Mouse (Mus musculus) heart, embryonic 12.5 days (tissue): ENCODE data around the gene Iqck. TPM values are rescaled to one million over a fixed set of nuclear protein-coding genes. Genes with fewer than 3 reads are reported as not detected.
A peak's percentile ranks its signal among the peaks of the same experiment; 100 is the strongest.

Experiments used
- ATAC-seq: fragments of 200-750 bp; cut with Nextera tagmentation; 2 replicates; pipeline ENCODE4 v1.8.0; 2017; ENCODE audit warnings: moderate TSS enrichment, moderate library complexity; ENCODE audit not compliant: insufficient number of reproducible peaks, low FRiP score
- H3K27ac ChIP-seq: fragments of 300-500 bp; sonication (generic); 2 replicates; pipeline ENCODE4 v1.5.1; 2016; ENCODE audit warnings: mild to moderate bottlenecking, moderate library complexity; ENCODE audit not compliant: poor library complexity, severe bottlenecking
- H3K27me3 ChIP-seq: fragments of 300-500 bp; sonication (generic); replicated peaks from 2 replicates; pipeline ENCODE4 v1.6.1; 2016; ENCODE audit warnings: mild to moderate bottlenecking, moderate library complexity
- H3K36me3 ChIP-seq: fragments of 300-500 bp; sonication (generic); 2 replicates; pipeline ENCODE4 v1.6.1; 2016; ENCODE audit warnings: mild to moderate bottlenecking, moderate library complexity
- H3K4me1 ChIP-seq: fragments of 300-500 bp; sonication (generic); replicated peaks from 2 replicates; pipeline ENCODE4 v1.6.1; 2016; ENCODE audit warnings: mild to moderate bottlenecking
- H3K4me2 ChIP-seq: fragments of 300-500 bp; sonication (generic); 2 replicates; pipeline ENCODE4 v1.6.1; 2016; ENCODE audit warnings: mild to moderate bottlenecking, moderate library complexity
- H3K4me3 ChIP-seq: fragments of 300-500 bp; sonication (generic); 2 replicates; pipeline ENCODE4 v1.5.1; 2016; ENCODE audit warnings: mild to moderate bottlenecking
- H3K9ac ChIP-seq: fragments of 300-500 bp; sonication (generic); 2 replicates; pipeline ENCODE4 v1.6.1; 2016; ENCODE audit warnings: mild to moderate bottlenecking, moderate library complexity
- H3K9me3 ChIP-seq: fragments of 300-500 bp; sonication (generic); replicated peaks from 2 replicates; pipeline ENCODE4 v1.6.1; 2016; ENCODE audit warnings: mild to moderate bottlenecking, moderate library complexity
- WGBS: fragments of 180-500 bp; shearing (Covaris S2); methylation state at CpG from one replicate; pipeline ENCODE4 v1.1.7; 2016; 5-methylcytosine and 5-hydroxymethylcytosine counted together
- polyA plus RNA-seq: library from polyadenylated mRNA; unstranded; fragments of >200 nt; fragmentation: Nextera tagmentation; extraction: Ambion mirVana; gene quantifications from 2 replicates; pipeline ENCODE4 v1.2.1, GENCODE M21; 2016

Gene Iqck
- polyA plus RNA-seq, 1 experiment from 2014 or later = 1.5 TPM

DNA sequence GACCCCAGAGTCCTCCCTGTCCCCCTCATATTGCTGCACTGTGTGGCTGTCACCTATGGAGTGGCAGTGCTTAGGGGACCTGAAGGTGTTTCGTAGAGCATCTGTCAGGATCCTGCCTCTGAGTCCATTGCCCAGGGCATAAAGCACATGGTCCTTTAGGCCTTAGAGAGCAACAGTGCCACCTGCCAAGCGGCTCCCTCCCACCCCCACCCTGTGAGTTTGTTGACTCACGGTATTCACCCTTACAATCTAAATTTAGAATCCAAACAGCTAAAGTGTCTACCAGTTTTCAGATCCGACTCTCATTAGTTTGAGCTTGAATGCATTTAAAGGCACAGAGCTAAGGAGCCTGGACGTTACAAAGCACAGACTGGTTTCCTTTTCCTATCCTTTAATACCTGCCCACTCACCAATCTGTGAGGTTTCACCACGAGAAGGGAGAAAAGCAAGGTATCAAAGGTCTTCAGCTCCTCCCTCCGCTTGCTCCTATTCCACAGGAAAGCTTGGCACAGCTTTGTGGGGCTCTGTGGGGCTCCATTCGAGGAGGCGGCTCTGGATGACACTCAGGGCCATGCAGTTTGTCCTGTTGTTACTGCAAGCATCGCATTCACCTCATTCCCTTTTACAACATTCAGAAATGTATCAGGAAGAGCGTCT is 98.2 kb downstream of the Iqck start:
- Histone ChIP-seq H3K9me3 (no peaks in the 10 kb centered on the region), H3K4me1 (peaks cover 20% of the 10 kb centered on the region), H3K4me3 (no peak overlapping the region), H3K4me2 (no peak overlapping the region), H3K27ac (no peak overlapping the region), H3K36me3 (no peaks in the 10 kb centered on the region), H3K9ac (no peak overlapping the region), H3K27me3 (no peaks in the 10 kb centered on the region)
- WGBS = 58% methylated on average over 11 of the region's 11 CpGs
- no peak for ATAC-seq

DNA sequence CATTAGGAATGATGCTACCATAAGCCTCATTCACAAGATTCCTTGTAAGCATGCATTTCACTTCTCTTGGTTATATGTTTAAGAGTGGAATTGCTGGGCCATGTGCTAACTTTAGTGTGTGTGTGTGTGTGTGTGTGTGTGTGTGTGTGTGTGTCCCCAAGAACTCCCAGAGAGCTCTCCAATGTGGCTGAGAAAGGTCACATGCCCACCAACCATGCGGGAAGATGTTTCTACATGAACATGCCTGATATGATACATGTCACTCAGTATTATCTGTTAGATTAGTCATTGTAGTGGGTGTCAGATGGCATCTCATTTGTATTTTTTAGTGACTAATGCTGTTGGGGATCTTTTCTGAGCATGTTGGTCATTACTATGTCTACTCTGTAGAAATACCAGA is 99.4 kb downstream of the Iqck start:
- H3K9me3 ChIP-seq = no peaks in the 10 kb centered on the region
- H3K27me3 ChIP-seq = no peaks in the 10 kb centered on the region
- no peaks in the 10 kb centered on the region for H3K36me3 ChIP-seq
- WGBS = 73% methylated on average over 1 of the region's 1 CpGs
- no peak overlapping the region for H3K9ac ChIP-seq
- no peak overlapping the region for H3K4me3 ChIP-seq
- H3K4me1 ChIP-seq = peaks cover 29% of the 10 kb centered on the region
- no peak overlapping the region for H3K27ac ChIP-seq
- no peak for ATAC-seq
- no peak overlapping the region for H3K4me2 ChIP-seq

DNA sequence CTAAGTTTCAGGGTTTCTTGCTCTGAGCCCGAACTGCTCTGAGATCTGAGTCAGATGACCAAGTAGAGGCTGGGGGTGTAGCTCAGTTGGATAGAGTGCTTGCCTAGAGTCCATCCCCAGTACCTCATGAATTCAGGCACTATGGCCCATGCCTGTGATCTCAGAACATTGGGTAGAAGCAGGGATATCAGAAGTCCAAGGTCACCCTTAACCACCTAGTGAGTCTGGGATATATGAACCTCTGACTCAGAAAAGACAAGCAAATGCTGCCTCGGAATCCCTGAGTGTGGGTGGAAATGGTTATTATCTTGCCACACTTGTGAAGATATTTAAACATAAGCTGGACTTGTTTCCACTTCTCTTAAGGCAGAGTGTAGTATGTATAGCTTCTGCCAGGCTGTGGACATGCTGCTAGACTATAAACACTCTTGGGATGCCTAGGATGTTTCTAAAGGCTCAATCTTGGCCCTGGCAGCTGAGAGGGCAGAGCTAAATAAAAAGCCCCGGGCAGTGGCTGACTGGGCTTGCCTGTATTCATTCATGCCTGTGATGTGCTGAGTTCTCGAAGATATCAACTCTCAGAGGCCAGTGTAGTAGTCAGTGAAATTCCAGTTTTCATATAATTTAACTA is 101.2 kb downstream of the Iqck start:
- peaks cover 29% of the 10 kb centered on the region for H3K4me1 ChIP-seq
- H3K9me3 ChIP-seq = no peaks in the 10 kb centered on the region
- WGBS = 51% methylated on average over 4 of the region's 4 CpGs
- H3K27ac ChIP-seq = peak overlapping the region; percentile 28; the same call in 1 of the 2 replicates
- no peak for ATAC-seq
- H3K4me3 ChIP-seq = no peak overlapping the region
- H3K36me3 ChIP-seq = no peaks in the 10 kb centered on the region
- no peaks in the 10 kb centered on the region for H3K27me3 ChIP-seq
- no peak overlapping the region for H3K9ac ChIP-seq
- H3K4me2 ChIP-seq = no peak overlapping the region

- no peak overlapping the region for H3K4me2 ChIP-seq
- no peak for ATAC-seq
- no peak overlapping the region for H3K27ac ChIP-seq
Observed at GRCm38 (mm10) chr7:118959209-118959608, 103.7 kb downstream of the Iqck start.

GRCm38 (mm10) chr7:118964777-118965176 is 109.2 kb downstream of the Iqck start:
- no peaks in the 10 kb centered on the region for H3K36me3 ChIP-seq
- no peaks in the 10 kb centered on the region for H3K9me3 ChIP-seq
- no peak for ATAC-seq
- no peak overlapping the region for H3K27ac ChIP-seq
- peaks cover 4% of the 10 kb centered on the region for H3K4me1 ChIP-seq
- H3K4me2 ChIP-seq = no peak overlapping the region
- 6% methylated on average over 3 of the region's 3 CpGs for WGBS
- no peak overlapping the region for H3K4me3 ChIP-seq
- no peak overlapping the region for H3K9ac ChIP-seq
- no peaks in the 10 kb centered on the region for H3K27me3 ChIP-seq

More at GRCm38 (mm10) chr7:118959209-118959608, 103.7 kb downstream of the Iqck start:
- H3K4me3 ChIP-seq = no peak overlapping the region
- H3K36me3 ChIP-seq = no peaks in the 10 kb centered on the region
- no peaks in the 10 kb centered on the region for H3K9me3 ChIP-seq
- no peaks in the 10 kb centered on the region for H3K27me3 ChIP-seq
- H3K4me1 ChIP-seq = peaks cover 21% of the 10 kb centered on the region
- no peak overlapping the region for H3K9ac ChIP-seq
- 51% methylated on average over 7 of the region's 7 CpGs for WGBS

DNA sequence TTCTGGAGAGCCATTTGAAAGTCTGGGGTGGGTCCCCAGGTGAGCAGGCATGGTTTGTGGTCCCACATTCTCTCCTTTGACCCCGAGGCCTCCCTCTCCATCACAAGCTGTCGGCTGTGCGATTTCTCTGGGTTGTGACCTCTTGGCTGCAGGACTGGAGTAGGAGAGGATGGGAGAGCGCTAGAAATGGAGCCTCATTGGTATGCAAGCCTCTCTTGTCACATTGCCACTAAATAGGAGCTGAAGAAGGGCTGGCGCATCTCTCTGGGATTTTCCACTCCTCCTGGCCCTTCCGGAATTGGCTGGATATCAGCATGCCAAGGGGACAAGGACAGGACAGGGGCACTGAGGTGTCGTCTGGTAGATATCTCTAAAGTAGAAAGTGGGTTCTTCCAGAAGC is 109.6 kb downstream of the Iqck start:
- H3K27me3 ChIP-seq = no peaks in the 10 kb centered on the region
- WGBS = 26% methylated on average over 7 of the region's 7 CpGs

DNA sequence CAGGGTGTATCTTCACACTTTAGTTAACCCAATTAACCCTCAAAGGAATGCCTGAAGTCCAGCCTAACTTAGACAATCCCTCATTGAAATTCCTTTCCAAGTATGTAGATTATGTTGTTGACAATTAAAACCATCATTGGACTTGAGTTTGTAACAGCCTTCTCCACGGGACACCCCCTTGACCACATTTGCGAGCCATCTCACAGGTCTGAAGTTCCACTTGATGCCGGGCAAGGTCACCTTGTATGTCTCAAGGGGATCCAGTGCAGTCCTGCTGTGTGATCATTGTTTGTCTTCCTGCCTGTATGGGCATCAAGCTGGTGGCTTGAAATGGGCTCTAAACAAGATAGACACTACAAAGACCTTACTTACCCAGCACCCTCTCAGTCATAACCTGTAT is 113.3 kb downstream of the Iqck start:
- Histone ChIP-seq H3K4me2 (no peak overlapping the region), H3K27me3 (no peaks in the 10 kb centered on the region), H3K9ac (no peak overlapping the region), H3K27ac (no peak overlapping the region), H3K4me3 (no peak overlapping the region), H3K36me3 (0 out of 2 replicates have a peak, but pooled peaks cover 4% of the 10 kb centered on the region), H3K9me3 (no peaks in the 10 kb centered on the region), H3K4me1 (no peaks in the 10 kb centered on the region)
- no peak for ATAC-seq
- 74% methylated on average over 3 of the region's 3 CpGs for WGBS

More for the DNA sequence above, 109.6 kb downstream of the Iqck start:
- H3K27ac ChIP-seq = no peak overlapping the region
- H3K4me3 ChIP-seq = no peak overlapping the region
- no peak overlapping the region for H3K4me2 ChIP-seq
- H3K36me3 ChIP-seq = no peaks in the 10 kb centered on the region
- no peaks in the 10 kb centered on the region for H3K9me3 ChIP-seq
- peaks cover under 1% of the 10 kb centered on the region; the same call in 1 of the 2 replicates for H3K4me1 ChIP-seq
- H3K9ac ChIP-seq = no peak overlapping the region
- ATAC-seq = no peak

DNA sequence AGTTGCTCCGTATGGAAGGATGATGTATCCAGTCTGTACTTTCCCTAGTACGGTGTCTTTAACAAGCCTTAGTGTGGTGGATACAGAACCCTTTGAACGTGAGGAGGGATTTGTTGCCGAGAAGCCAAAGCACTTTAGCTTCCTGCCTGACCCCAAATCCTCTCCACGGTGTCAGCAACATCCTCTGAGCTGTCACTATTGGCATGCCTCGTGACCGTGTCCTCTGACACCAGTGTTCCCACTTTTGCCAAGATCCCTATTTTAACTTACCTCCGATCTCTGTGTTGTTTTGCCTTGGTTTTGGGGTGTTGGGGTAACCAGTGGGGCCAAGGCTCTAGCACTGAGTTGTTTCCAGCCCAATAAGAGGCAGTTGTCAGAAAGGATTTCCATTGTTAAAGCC is 115.9 kb downstream of the Iqck start:
- ATAC-seq = no peak
- Histone ChIP-seq H3K27ac (no peak overlapping the region), H3K36me3 (peaks cover 4% of the 10 kb centered on the region; the same call in 1 of the 2 replicates), H3K27me3 (no peaks in the 10 kb centered on the region), H3K9me3 (no peaks in the 10 kb centered on the region), H3K4me2 (no peak overlapping the region), H3K4me3 (no peak overlapping the region), H3K4me1 (peaks cover 6% of the 10 kb centered on the region; the same call in 1 of the 2 replicates), H3K9ac (no peak overlapping the region)
- 56% methylated on average over 8 of the region's 8 CpGs for WGBS

DNA sequence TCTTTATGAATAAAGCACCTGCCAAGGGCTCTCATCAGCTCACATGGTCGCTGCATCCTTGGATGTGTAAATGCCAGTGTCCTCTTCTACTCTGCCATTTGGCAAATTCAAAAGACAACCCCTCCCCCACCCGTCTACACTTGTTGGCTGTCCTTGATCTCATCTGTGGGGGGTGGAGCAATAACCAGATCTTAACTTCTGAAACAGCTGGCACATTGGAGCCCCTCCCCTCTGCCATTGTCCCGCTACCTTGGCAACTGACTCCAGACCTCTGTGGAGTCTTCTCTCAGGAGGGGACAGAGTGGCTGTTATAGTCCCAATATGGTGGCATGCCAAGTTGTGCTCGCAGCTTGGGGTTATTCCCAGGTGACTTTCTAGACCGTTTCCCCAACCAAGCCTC is 116.8 kb downstream of the Iqck start:
- H3K36me3 ChIP-seq = peaks cover 4% of the 10 kb centered on the region; the same call in 1 of the 2 replicates
- H3K27me3 ChIP-seq = no peaks in the 10 kb centered on the region
- whole genome bisulfite sequencing = 82% methylated on average over 5 of the region's 5 CpGs
- peaks cover 14% of the 10 kb centered on the region for H3K4me1 ChIP-seq
- no peak overlapping the region for H3K4me2 ChIP-seq
- H3K9ac ChIP-seq = no peak overlapping the region
- H3K9me3 ChIP-seq = no peaks in the 10 kb centered on the region
- ATAC-seq = no peak
- H3K4me3 ChIP-seq = no peak overlapping the region
- no peak overlapping the region for H3K27ac ChIP-seq

GRCm38 (mm10) chr7:118973377-118973776 is 117.8 kb downstream of the Iqck start:
- Histone ChIP-seq H3K4me1 (peaks cover 15% of the 10 kb centered on the region), H3K9ac (no peak overlapping the region), H3K36me3 (peaks cover 4% of the 10 kb centered on the region; the same call in 1 of the 2 replicates), H3K27ac (no peak overlapping the region), H3K9me3 (no peaks in the 10 kb centered on the region), H3K27me3 (no peaks in the 10 kb centered on the region), H3K4me3 (no peak overlapping the region), H3K4me2 (no peak overlapping the region)
- 77% methylated on average over 4 of the region's 4 CpGs for WGBS
- no peak for ATAC-seq

- peak overlapping the region; percentile 51 for H3K4me2 ChIP-seq
- WGBS = 35% methylated on average over 3 of the region's 3 CpGs
- no peaks in the 10 kb centered on the region for H3K27me3 ChIP-seq
- no peaks in the 10 kb centered on the region for H3K9me3 ChIP-seq
- no peak overlapping the region; the same call in 1 of the 2 replicates for H3K27ac ChIP-seq
- H3K36me3 ChIP-seq = peaks cover 4% of the 10 kb centered on the region; the same call in 1 of the 2 replicates
- H3K4me1 ChIP-seq = peaks cover 15% of the 10 kb centered on the region
- H3K9ac ChIP-seq = no peak overlapping the region
- no peak overlapping the region for H3K4me3 ChIP-seq
- no peak for ATAC-seq
Observed at GRCm38 (mm10) chr7:118975837-118976236, 120.3 kb downstream of the Iqck start.
